Mouse (Mus musculus): ENCODE results near the gene Hrasls5. TPM values are rescaled to one million over a fixed set of nuclear protein-coding genes. Genes with fewer than 3 reads are reported as not detected.

The Hrasls5 gene
- total RNA-seq, 2 experiments from 2014 or later: not detected

DNA sequence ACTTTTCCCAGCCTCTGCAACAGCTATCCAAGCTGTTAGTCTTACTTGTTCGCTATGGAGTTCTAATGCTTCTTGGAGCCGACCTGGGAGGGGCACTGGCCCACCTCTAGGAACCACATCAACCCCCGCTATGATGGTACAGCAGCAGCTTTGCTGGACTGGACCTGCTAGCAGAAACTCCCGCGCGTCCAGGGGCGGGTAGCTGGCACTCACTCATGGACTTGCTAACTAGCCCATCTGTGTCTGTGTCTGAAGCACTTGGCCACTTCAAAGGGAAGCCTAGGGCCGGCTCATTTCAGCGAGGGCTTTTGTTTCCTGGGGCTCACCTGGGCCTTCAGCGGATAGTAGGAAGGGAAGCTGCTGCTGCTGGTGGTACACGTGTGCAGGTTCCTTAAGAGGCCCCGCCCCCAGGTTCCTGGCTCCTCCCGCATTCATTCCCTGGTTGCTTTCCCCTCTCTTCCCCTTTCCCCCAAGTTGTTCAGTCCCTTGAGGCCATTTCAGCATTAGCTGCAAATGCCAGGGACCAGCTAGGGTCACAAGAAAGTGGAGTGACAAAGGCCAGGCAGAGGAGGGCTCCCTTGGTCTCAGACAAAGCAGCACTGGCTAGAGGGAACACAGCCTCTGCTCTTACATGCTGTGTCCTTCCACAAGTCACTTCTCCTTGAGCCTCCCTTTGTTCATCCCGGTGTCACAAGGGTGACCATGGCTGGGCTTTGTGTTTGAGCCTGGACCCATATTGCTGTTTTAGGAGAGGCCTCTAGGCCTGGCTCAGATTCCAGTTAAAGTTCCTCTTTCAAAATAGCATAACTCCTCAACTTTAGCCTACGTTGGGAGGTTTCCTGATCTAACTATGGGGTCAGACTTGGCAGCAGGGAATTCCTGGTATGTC, 5.3 kb upstream of the Hrasls5 start, which contains the start of gene Lgals12:
TSS of gene Lgals12 (minus strand) at position 393 of the 889 bp plus-strand sequence.
- no peak for DNase-seq (ENCODE audit: low spot score in 2 of 2)

DNA sequence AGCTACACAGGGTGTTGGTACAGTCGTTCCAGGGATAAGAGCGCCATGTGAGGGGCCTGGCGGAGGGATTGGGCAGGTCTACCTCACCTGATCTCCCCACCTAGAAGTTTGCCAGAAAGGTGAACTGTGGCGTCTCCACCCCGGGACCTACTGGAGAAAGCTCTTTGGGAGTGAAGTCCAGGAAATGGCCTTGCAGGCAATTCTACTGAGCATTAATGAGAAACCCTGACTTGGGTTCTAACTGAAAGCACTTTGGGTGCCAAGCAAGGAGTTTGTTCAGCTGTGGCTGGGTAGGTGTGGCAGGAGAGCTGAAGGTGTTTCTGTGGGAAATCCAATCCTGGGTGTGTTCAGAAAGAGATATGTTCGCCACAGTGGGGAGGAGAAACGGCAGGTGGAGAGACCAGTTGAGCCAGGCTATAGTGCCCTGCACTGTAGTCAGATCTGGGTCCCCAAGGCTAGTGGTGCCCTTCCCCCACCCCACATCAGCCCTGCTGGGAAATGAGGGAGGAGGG, 4.6 kb upstream of the Hrasls5 start:
- no peak for DNase-seq (ENCODE audit: low spot score in 2 of 2)

DNA sequence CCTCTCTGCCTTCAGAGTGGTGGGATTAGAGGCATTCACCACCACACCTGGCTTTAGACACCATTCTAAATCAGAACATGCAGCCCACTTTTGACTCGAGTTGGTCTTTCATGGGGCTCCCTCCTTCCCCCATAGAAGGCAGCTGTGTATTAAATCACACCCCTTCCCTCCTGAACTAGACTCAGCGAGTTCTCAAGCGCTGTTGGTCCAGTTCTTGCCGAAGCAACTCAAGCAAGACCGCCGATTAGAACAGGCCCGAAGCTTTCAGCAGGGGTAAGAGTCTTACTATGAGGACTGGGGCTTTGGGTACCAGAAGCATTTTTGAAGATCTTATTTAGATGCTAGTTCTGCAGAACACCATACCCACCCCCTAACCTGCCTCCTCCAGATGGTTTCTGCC, 810 bp downstream of the Hrasls5 start:
- DNase-seq (ENCODE audit: low spot score in 2 of 2): no peak

DNA sequence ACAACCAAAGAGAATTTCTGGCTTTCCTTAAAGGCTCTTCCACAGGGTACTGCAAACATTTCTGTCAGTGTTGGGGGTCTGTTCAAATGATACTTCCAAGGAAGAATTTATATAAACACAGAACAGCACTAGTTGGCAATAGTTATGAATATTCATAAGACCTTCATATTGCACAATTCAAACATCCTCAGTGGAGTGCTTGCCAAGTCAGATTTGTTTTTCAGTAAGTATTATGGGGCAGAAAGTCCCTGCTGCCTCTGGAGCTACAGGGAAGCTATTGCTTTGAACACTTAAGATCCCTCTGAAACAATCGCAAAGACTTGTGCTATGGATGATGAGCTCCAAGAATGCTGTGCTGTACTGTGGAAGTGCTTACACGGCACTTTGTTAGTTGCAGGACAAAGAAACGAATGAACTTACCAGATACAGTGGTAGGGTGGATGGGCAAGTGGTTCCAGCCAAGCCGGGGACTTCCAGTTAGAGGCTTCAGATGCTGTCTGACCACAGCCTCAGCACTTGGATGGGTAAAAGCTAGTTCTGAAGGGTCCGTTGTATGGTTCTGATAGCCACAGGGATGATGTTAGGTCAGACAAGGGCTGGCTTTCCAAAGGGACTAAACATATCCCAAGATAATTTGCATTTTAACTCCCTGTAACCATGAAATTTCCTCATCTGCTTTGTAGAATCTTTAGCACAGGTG, 4.0 kb downstream of the Hrasls5 start:
- no peak for DNase-seq (ENCODE audit: low spot score in 2 of 2)

DNA sequence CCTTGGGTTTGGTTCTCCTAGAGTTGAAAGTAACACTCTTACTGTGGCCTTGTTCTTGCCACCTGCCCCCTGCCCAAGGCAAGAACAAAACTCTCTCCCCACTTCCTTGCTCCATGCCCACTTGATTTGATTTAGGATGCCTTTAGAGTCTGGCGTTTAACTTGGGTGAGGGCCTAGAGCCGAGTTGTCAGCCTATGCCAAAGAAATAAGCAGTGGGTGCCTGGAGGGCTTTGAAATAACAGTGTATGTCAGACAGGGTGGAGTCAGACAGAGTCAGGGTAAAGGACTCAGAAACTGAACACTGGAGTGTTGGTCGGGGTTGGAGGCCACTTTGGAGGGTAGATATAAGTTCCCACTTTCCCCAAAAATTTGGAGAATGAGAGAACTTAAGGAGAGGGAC, 4.7 kb downstream of the Hrasls5 start:
- DNase-seq (ENCODE audit: low spot score in 2 of 2): no peak

DNA sequence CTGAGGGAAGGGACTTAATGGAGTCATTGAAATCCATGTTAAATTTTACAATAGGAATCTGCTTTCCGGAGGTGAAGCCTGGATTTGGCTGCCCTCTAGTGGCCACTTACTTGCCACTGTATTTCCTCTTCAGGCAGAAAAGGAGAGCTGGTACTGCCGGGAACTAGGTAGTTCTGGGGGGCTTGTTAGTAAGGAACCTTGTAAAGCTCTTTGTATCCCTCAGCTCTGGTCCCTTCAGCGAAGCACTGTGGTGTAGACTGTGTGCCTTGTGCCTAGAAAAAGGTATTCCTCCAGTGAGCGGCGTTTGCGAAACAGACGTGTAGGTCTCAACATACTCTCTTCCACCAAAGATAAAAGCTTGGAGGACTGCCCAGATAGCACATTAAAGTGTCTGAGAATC, 5.4 kb downstream of the Hrasls5 start:
- no peak for DNase-seq (ENCODE audit: low spot score in 2 of 2)

DNA sequence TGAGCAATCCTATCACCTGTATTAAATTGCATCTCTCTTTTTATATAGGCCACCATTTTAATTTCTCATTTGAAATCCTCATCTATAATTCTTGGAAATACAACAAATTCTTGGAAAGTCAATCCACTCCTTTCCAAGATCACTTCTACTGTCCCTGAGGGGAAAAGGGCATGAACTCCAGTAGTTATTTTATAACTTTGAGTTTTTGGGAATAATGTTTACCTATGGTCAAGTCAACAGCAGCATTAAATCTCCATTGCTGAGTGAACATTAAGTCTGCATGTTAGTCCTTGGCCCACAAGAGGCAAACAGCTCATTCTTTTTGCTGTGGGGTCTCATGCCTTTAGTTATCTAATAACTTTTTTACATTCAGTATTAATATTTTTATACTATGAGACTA, 20.7 kb downstream of the Hrasls5 start:
- DNase-seq (ENCODE audit: low spot score in 2 of 2): no peak

DNA sequence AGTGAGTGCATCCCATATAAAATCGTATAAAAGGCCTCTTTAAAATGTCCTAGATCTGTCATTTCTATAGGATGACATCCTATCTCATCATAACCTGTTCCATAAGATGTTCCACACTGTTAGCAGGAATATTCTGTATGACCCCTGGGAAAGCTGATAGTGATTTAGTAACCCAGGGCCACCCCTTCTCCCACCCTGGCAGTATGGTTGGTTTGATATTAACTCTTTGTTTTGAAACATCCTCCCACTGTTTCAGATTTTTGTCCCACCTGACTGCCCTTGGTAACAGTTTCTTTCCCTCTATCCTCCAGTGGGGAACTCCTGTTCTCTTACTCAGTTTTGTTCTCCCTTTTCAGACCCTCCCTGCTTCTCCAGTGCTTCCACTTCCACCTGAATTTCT, 21.4 kb downstream of the Hrasls5 start:
- DNase-seq (ENCODE audit: low spot score in 2 of 2): no peak

DNA sequence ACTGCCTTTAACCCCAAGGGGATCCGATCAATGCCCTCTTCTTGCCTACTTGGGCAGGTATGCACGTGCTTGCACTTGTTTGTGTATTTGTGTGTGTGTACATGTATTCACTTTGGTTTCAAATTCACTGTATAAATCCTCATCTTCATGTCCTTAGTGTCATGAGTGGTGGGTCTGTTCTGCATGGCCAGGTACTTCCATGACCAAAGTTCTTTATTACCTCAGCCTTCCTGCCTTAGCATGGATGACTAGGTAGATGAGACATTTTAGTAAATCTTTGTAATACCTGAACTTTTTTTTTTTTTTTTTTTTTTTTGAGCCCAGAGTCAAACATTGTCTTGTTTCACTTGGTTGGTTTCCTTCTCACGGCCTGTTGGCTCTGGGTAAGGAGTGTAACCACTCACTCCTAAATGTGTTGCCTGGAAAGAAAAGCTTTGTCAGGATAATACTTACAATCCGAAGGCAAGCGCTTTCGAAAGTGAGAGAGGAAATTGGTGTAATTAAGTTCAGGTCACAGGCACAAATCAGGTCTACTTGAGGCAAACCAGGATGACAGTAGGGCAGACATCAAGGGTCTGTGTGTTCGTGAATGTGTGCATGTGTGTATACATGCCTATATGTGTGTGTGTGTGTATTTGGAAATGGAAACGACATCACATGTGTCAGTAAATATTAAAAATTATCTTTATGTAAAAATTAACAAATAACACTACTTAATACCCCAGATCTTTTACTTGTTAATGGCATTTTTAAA, 36.7 kb downstream of the Hrasls5 start:
- no peak for DNase-seq (ENCODE audit: low spot score in 2 of 2)

DNA sequence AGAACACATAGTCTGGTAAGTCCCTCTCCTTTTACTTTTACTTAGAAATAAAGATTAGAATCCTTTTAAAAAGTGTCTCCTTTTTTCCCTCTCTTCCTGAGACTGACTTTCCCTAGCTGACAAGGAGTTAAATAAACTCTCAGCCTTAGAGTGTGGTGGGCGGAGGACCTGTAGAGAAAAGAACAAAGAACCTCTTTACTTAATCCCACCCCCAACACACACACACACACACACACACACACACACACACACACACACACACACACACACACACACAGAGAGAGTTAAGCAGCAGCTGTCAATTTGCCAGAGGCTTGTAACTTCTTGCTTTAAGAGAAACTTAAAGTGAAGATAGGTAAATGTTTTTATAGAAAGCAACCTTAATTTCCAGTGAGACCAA, 59.7 kb downstream of the Hrasls5 start:
- no peak for DNase-seq (ENCODE audit: low spot score in 2 of 2)

DNA sequence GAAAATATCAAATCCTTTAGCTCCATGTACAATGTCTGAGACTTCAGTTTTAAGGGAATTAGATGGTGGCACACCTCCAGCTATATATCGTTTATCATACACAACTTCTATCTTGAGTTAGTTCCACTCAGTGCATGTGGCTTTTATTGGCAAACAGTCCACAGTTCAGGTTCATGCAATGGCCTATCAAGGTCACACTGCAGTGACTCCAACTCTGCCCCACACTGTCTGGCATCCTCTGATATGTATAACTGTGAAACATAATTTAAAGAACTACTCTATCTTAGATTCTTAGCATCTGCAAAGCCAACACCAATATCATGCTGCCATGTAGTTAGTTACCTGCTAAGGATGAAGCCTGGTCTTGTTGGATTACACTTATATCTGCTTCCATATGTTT, 75.6 kb downstream of the Hrasls5 start:
- DNase-seq (ENCODE audit: low spot score in 2 of 2): no peak

Other genes starting within 250 kb of the Hrasls5 start
- 10 to 100 TPM; 35.4 to 39.4 TPM for gene Spindoc, start 229.5 kb upstream of the Hrasls5 start, total RNA-seq (2021)
- gene 2700081O15Rik, start 194.9 kb upstream of the Hrasls5 start, total RNA-seq (2021): 10 to 100 TPM; 45.3 to 49.2 TPM
- 100 to 1,000 TPM; 130 to 147 TPM for gene Rtn3, start 129.3 kb upstream of the Hrasls5 start, total RNA-seq (2021)
- 100 to 1,000 TPM; 112 to 117 TPM for gene Atl3, start 118.5 kb upstream of the Hrasls5 start, total RNA-seq (2021)
- 10 to 100 TPM; 33.0 to 41.5 TPM for gene Pla2g16, start 55.1 kb upstream of the Hrasls5 start, total RNA-seq (2021)
- 10 to 100 TPM; 10.4 to 12.3 TPM for gene Lgals12, start 5.3 kb upstream of the Hrasls5 start, total RNA-seq (2021)
- 1 to 10 TPM in 1 of 2 experiments, under 1 TPM in 1; 0.14 to 2.4 TPM for gene Slc22a19, start 98.8 kb downstream of the Hrasls5 start, total RNA-seq (2021)
- gene Slc22a26, start 190.1 kb downstream of the Hrasls5 start, total RNA-seq (2021): not detected

All from adrenal gland, postnatal 4 days (tissue).